Mouse (Mus musculus): ENCODE data around the gene Srpk2. TPM values are rescaled to one million over a fixed set of nuclear protein-coding genes. Genes with fewer than 3 reads are reported as not detected.
"Not testable (repeated sequence)": the region's sequence is repeated elsewhere in the genome, so short reads cannot be mapped to it uniquely, and the experiment has no call there.

The Srpk2 gene
- 71.8 and 73.4 TPM in 2 replicates for polyA plus RNA-seq (2016; fragmentation: Nextera tagmentation; extraction: Ambion mirVana)

DNA sequence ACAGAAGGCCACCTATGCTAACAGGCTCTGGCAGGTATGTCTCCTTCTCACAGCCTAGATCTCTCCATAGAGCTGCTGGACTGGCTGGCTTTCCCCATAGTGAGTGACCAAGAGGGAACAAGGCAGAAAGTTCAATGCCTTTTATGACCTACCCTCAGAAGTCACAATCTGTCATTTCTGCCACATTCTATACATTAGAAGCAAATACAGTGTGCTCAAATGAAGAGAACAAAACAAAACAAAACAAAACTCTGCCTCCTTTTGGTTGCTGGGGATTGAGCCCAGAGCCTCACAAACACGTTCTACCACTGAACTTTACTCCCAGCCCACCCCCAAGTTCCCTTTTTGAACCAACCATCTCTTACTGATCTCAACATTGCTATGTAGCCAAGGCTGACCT lies at the start of gene Srpk2:
Gene Srpk2, minus strand, starts transcription at position 101 of the 400 bp plus-strand sequence.
- H3K4me1 ChIP-seq, result no peaks in the 10 kb centered on the region
- 95% methylated on average over 1 of the region's 1 CpGs for WGBS
- no peak within 1 kb of the TSS for H3K4me3 ChIP-seq
- H3K27ac ChIP-seq, result no peak within 1 kb of the TSS
- H3K9me3 ChIP-seq (replicated peaks), result no peaks in the 10 kb centered on the region
- H3K4me2 ChIP-seq (replicated peaks), result no peak within 1 kb of the TSS
- no peaks in the 10 kb centered on the region for H3K36me3 ChIP-seq
- H3K9ac ChIP-seq, result no peak within 1 kb of the TSS
- H3K27me3 ChIP-seq, result no peaks in the 10 kb centered on the region
- no peak for ATAC-seq (ENCODE audit: low FRiP score)

DNA sequence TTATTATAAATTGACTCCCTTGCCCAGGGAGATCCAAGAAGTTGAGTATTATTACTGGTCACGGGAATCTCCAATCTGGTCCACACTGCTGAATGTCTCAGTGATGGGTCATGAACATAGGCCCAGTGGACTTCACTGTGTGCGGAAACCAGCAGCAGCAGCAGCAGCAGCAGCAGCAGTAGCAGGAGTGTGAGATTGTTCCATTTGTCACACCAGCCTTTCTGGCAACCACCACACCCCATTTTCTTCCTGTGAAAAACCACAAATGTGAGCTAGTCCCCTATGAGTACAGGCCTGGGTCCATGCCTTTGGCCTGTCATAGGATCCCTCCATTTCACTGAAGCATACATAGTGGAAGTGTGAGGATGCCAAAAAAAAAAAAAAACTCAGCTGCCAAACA lies 37.5 kb upstream of the Srpk2 start:
- Histone ChIP-seq H3K4me2 (replicated peaks) (no peak overlapping the region), H3K27me3 (0 out of 2 replicates have a peak, but pooled peaks cover 2% of the 10 kb centered on the region), H3K4me1 (no peaks in the 10 kb centered on the region), H3K9ac (no peak overlapping the region), H3K27ac (no peak overlapping the region), H3K4me3 (no peak overlapping the region), H3K9me3 (replicated peaks) (no peaks in the 10 kb centered on the region), H3K36me3 (no peaks in the 10 kb centered on the region)
- WGBS, result 93% methylated on average over 2 of the region's 2 CpGs
- ATAC-seq (ENCODE audit: low FRiP score), result no peak

DNA sequence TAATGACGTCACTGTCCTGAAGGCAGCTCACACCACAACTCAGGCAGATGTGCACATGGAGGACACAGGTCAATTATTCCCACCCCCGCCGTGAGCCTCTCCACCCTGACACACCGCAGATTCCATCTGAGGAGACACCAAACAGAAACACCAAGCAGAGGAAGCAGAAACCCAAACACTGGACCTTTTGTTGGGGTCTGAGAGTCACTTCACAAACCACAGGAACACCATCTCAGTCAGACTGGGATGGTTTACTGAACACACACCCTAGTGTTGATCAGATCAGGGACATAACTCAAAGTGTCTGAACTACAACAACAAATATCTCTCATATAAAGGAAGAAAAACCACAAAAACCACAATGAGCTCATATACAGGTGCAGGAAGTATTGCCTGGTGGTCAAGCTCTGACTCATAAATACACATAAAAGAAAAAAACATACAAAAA lies 34.5 kb upstream of the Srpk2 start:
- Histone ChIP-seq H3K4me3 (no peak overlapping the region), H3K27ac (no peak overlapping the region), H3K4me2 (replicated peaks) (no peak overlapping the region), H3K9ac (no peak overlapping the region), H3K36me3 (no peaks in the 10 kb centered on the region), H3K9me3 (replicated peaks) (no peaks in the 10 kb centered on the region), H3K27me3 (0 out of 2 replicates have a peak, but pooled peaks cover 2% of the 10 kb centered on the region), H3K4me1 (no peaks in the 10 kb centered on the region)
- ATAC-seq (ENCODE audit: low FRiP score), result no peak
- WGBS, result 83% methylated on average over 4 of the region's 4 CpGs

DNA sequence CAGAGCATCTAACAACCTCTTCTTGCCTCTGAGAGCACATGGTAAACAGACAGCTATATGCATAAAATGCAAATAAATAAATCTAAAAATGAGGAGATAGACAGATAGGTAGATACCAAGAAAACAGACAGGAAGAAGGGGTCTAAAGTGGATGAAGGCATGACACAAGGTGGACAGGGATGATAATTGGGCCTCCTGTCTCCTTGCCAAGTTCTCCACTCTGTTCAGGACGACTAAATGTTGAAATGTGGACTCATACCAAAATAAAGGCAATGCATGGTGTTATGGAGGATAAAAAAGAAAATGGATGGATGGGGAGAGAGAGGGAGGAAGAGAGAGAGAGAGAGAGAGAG lies 33.7 kb upstream of the Srpk2 start:
- H3K4me2 ChIP-seq (replicated peaks), result no peak overlapping the region
- no peaks in the 10 kb centered on the region for H3K9me3 ChIP-seq (replicated peaks)
- H3K4me3 ChIP-seq, result no peak overlapping the region
- 0 out of 2 replicates have a peak, but pooled peaks cover 2% of the 10 kb centered on the region for H3K27me3 ChIP-seq
- no peak overlapping the region for H3K27ac ChIP-seq
- ATAC-seq (ENCODE audit: low FRiP score), result no peak
- whole genome bisulfite sequencing, result 83% methylated on average over 1 of the region's 1 CpGs
- H3K9ac ChIP-seq, result no peak overlapping the region
- H3K4me1 ChIP-seq, result no peaks in the 10 kb centered on the region
- no peaks in the 10 kb centered on the region for H3K36me3 ChIP-seq

DNA sequence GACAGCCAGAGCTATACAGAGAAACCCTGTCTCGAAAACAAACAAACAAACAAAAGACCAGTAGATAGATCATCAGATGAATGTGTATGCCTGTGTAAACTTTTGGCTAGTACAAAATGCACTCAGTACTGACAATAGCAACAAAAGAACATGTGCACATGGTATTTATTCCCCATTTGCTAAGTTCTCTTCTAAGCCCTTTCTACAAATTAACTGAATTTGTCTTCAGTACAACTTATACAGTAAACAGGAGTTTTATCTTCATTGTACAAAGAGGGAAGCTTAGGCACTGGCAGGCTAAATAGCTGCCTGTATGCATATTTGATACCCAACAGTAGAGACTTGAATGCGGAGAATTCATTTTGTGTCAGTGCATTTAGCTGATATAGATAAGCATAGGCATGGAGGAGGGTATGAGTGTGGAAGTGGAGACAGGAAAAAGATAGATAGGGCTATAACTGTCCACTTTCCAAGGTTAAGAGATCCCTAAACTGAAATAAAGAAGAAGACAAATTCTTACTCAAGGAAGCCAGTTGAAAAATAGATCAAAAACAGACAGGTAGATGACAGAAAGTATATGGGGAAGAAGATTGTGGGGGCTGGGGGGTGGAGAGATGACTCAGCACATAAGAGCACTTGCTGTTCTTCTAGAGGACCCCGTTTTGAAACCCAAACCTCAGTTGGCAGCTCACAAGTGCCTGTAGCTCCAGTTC lies 33.2 kb upstream of the Srpk2 start:
- Histone ChIP-seq H3K4me1 (no peaks in the 10 kb centered on the region), H3K4me3 (no peak overlapping the region), H3K9me3 (replicated peaks) (no peaks in the 10 kb centered on the region), H3K27me3 (0 out of 2 replicates have a peak, but pooled peaks cover 2% of the 10 kb centered on the region), H3K36me3 (no peaks in the 10 kb centered on the region), H3K9ac (no peak overlapping the region), H3K27ac (no peak overlapping the region), H3K4me2 (replicated peaks) (no peak overlapping the region)
- no peak for ATAC-seq (ENCODE audit: low FRiP score)
- WGBS, result 85% methylated on average over 3 of the region's 3 CpGs

DNA sequence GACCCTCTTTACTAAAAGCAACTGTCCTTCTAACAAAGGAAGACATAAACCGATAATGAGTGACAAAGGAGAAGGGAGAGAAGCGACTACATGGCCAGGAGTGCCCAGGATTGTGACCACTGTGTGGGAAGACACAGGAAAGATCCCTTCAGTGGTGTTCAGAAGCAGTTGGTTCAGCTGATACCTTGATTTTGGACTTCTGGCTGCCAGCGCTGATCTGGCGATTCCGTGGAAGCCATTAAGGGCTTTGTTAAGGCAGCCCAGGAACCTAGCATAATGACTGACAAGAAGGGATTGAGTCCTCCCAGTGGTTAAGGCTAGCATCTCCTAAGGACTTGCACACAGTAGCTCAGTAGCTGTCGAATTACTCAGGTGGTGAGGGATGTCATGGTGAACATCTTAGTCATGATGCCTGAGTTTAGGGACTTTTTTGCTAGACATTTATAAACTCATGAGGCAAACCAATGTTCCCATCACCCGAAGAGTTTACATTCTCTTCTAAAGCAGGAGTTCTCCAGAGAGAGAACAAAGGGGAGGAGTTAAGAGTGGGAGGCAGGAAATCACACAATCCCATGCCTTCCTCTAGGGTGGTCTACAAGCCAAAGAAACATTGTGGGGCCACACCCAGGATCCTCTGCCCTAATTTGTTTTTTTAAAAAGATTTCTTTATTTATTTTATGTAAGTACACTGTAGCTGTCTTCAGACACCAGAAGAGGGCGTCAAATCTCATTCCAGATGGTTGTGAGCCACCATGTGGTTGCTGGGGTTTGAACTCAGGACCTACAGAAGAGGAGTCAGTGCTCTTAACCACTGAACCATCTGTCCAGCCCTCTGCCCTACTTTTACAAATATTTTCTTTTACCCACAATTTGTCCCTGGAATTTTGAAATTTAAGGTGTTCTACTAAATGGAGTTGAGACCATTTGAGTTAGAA lies 29.3 kb upstream of the Srpk2 start:
- Histone ChIP-seq H3K4me2 (replicated peaks) (no peak overlapping the region), H3K4me1 (peaks cover 3% of the 10 kb centered on the region; the same call in 1 of the 2 replicates), H3K9ac (no peak overlapping the region), H3K4me3 (no peak overlapping the region), H3K27me3 (no peaks in the 10 kb centered on the region), H3K9me3 (replicated peaks) (peaks cover 10% of the 10 kb centered on the region), H3K27ac (no peak overlapping the region), H3K36me3 (peaks cover 19% of the 10 kb centered on the region)
- 87% methylated on average over 8 of the region's 8 CpGs for WGBS
- no peak for ATAC-seq (ENCODE audit: low FRiP score)

DNA sequence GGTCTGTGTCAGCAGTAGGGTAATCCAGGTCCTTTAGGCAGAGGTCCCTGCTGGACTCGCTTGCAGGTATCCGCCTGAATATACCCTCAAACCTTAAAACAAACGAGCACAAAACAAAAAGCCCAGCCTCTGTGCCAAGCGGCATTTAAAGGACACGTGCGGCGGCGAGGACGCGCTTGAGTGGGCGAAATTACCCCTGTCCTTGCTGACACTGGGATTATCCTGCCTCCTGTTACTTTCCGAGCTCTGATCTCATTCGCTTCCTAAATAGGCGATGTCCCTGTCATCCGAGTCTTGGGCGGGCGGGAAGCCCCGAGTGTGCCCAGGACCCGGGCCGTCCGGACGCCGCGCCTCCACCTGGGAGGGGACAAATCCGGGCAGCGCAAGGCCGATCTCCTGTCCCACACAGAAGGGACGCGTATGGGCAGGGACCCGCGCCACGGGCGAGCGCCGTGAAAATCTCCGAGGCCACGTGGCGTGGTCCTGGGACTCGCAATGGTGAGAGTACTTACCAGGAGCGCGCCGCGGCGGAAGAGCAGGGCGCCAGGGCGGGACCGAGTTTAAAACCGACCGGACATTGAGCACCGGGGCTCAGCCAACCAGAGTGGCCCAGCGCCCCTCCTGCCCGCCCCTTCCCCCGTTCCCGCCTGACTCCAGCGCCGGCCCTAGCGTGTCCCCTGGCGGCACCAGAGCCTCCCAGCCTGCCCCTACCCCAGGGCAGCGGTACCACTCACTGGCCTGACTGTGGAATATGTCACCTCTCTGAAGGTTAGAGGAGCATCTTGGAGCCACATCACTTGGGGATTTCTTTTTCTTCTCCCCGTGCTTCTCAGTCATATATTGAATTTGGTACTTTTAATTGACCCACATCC lies 27.9 kb upstream of the Srpk2 start:
- WGBS, result 4% methylated on average over 60 of the region's 60 CpGs
- Histone ChIP-seq H3K27ac (no peak overlapping the region), H3K9me3 (replicated peaks) (peaks cover 14% of the 10 kb centered on the region), H3K4me3 (peak overlapping the region; percentile 74), H3K4me1 (peaks cover 3% of the 10 kb centered on the region; the same call in 1 of the 2 replicates), H3K36me3 (peaks cover 31% of the 10 kb centered on the region), H3K27me3 (no peaks in the 10 kb centered on the region), H3K4me2 (replicated peaks) (peak overlapping the region; percentile 58), H3K9ac (peak overlapping the region; percentile 67)
- peak; percentile 99 for ATAC-seq (ENCODE audit: low FRiP score)

DNA sequence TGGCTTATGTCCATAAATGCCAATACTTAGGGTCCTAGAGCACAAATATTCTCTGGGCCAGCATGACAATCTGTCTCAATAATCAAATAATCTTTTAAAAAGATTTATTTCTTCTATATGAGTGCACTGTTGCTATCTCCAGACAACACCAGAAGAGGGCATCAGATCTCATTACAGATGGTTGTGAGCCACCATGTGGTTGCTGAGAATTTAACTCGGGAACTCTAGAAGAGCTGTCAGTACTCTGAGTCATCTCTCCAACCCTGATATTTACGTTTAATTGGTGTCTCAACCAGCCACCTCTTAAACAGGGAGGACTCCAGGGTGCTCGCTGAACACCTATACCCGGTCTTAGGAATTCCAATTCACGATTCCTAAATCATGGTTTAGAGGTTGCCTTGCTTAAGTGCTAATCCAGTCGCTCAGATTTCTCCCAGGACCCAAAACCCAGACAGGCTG lies 27.3 kb upstream of the Srpk2 start:
- Histone ChIP-seq H3K9me3 (replicated peaks) (peaks cover 20% of the 10 kb centered on the region), H3K36me3 (peaks cover 37% of the 10 kb centered on the region), H3K4me3 (peak overlapping the region; percentile 74), H3K4me2 (replicated peaks) (peak overlapping the region; percentile 58), H3K9ac (peak overlapping the region; percentile 67)
- H3K27me3 ChIP-seq, H3K27ac ChIP-seq, H3K4me1 ChIP-seq: not testable (repeated sequence)
- 55% methylated on average over 6 of the region's 6 CpGs for whole genome bisulfite sequencing
- peak; percentile 10; the same call in 1 of the 2 replicates for ATAC-seq (ENCODE audit: low FRiP score)

DNA sequence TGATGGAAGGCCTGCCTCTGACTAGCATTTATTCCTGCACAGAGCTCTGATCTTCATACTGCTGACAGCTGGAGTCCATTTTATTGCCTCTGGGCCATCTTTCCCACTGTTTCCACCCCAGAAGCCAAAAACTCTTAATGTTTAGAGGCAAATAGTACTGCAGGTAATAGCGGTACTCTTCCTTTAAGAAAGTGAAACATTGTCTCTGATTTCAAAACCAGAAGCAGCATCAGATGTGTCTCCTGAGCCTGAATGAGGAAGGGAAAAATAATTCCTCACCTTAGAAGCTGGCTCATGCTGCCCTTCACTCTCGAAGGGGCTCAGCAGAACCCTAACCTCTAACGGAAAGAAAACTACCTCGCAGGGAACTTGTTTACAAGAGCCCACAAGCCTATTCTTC lies 26.8 kb upstream of the Srpk2 start:
- Histone ChIP-seq H3K4me3 (no peak overlapping the region), H3K36me3 (peaks cover 41% of the 10 kb centered on the region), H3K4me1 (peaks cover 3% of the 10 kb centered on the region; the same call in 1 of the 2 replicates), H3K27me3 (no peaks in the 10 kb centered on the region), H3K9ac (no peak overlapping the region), H3K27ac (no peak overlapping the region), H3K9me3 (replicated peaks) (peaks cover 23% of the 10 kb centered on the region), H3K4me2 (replicated peaks) (peak overlapping the region; percentile 58; the same call in 1 of the 2 replicates)
- WGBS, result 99% methylated on average over 4 of the region's 4 CpGs
- no peak for ATAC-seq (ENCODE audit: low FRiP score)

DNA sequence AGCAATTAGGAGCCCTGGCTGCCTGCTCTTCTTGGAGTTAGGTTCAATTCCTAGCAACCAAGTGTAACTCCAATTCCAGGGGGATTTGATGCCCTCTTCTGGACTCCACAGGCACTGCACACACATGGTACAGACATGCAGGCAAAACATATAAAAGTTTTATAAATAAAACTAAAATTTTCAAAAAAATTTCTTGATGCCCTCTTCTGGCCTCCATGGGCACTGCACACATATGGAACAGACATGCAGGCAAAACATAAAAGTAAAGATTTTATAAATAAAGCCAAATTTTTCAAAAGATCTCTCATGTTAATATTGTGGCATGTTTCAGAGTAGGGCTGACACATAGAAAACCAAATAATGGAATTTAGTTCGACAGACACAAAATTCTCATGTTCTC lies 25.2 kb upstream of the Srpk2 start:
- 93% methylated on average over 1 of the region's 1 CpGs for WGBS
- peaks cover 3% of the 10 kb centered on the region; the same call in 1 of the 2 replicates for H3K4me1 ChIP-seq
- no peak overlapping the region for H3K4me3 ChIP-seq
- H3K36me3 ChIP-seq, result peaks cover 46% of the 10 kb centered on the region
- no peak overlapping the region for H3K9ac ChIP-seq
- H3K9me3 ChIP-seq (replicated peaks), result peaks cover 26% of the 10 kb centered on the region
- H3K27ac ChIP-seq, result no peak overlapping the region
- no peaks in the 10 kb centered on the region for H3K27me3 ChIP-seq
- ATAC-seq (ENCODE audit: low FRiP score), result no peak
- H3K4me2 ChIP-seq (replicated peaks), result no peak overlapping the region

DNA sequence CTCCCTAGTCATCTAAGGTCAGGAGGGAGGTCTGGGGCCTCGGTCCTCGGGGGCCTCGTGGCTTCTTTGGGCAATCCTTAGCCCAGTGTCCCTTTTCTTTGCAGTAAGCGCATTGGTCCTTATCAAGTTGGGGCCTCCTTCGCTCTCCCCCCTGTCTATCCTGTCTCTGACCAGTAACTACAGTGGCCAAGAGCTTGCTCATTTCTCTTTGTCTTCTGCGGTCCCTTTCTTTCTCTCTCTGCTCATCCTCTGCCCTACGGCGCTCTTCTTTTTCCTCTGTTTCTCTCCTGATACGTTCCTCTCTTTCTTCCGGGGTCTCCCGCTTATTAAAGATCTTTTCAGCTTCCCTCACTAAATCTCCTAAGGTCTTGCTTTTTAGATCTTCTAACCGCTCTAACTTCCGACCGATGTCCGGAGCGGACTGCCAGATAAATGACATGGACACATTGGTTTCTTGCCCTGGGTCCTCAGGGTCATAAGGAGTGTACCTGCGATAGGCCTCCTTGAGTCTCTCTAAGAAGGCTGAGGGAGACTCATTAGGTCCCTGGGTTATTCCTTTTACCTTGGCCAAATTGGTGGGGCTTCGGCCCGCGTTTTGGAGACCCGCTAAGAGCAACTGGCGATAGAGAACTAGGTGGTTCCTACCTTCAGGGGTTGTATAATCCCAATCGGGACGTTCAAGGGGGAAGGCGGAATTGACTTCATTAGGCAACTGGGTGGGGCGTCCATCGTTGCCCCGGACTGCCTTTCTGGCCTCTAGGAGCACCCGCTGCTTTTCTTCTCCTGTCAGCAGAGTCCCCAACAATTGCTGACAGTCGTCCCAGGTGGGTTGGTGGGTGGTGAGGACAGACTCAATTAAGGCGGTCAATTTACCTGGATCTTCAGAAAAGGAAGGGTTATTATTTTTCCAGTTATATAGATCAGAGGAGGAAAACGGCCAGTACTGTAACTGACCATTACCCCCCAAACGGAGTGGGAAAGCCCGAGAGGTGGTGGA lies 22.5 kb upstream of the Srpk2 start:
- not testable (repeated sequence) for H3K27me3 ChIP-seq; H3K9ac ChIP-seq; H3K4me3 ChIP-seq; H3K27ac ChIP-seq; H3K4me1 ChIP-seq; H3K4me2 ChIP-seq (replicated peaks); ATAC-seq (ENCODE audit: low FRiP score)
- Histone ChIP-seq H3K36me3 (peaks cover 70% of the 10 kb centered on the region), H3K9me3 (replicated peaks) (peaks cover 48% of the 10 kb centered on the region)
- WGBS, result 96% methylated on average over 34 of the region's 34 CpGs

Measured in hindbrain, embryonic 12.5 days (tissue).